Mouse (Mus musculus): ENCODE results near the gene Tmem262. TPM values are rescaled to one million over a fixed set of nuclear protein-coding genes. Genes with fewer than 3 reads are reported as not detected.
A peak's percentile ranks its signal among the peaks of the same experiment; 100 is the strongest.

Tmem262 gene
- polyA plus RNA-seq, 1 experiment from 2014 or later, result not detected

GRCm38 (mm10) chr19:6124898-6125297, 45.1 kb downstream of the Tmem262 start:
- no peak overlapping the region for H3K4me2 ChIP-seq (ENCODE audit: low read depth, low read length)
- H3K36me3 ChIP-seq (ENCODE audit: control insufficient read depth, insufficient read depth), result peaks cover 6% of the 10 kb centered on the region; the same call in 1 of the 2 replicates
- H3K9ac ChIP-seq (ENCODE audit: low read depth, low read length), result no peak overlapping the region
- WGBS (ENCODE audit: insufficient replicate concordance), result 61% methylated on average over 2 of the region's 2 CpGs
- no peaks in the 10 kb centered on the region for H3K27me3 ChIP-seq (ENCODE audit: control insufficient read depth, insufficient read depth, low read depth, low read length)
- no peak overlapping the region for H3K4me3 ChIP-seq (ENCODE audit: low read depth, low read length)
- no peak overlapping the region for H3K27ac ChIP-seq (ENCODE audit: low read length)
- peaks cover 28% of the 10 kb centered on the region for H3K4me1 ChIP-seq (ENCODE audit: control insufficient read depth, low read depth, low read length)
- no peak for ATAC-seq (ENCODE audit: low read depth)
- H3K9me3 ChIP-seq (replicated peaks; ENCODE audit: control insufficient read depth, low read length), result no peaks in the 10 kb centered on the region

GRCm38 (mm10) chr19:6126289-6126688, 46.5 kb downstream of the Tmem262 start:
- Histone ChIP-seq H3K36me3 (ENCODE audit: control insufficient read depth, insufficient read depth) (no peaks in the 10 kb centered on the region), H3K4me3 (ENCODE audit: low read depth, low read length) (peak overlapping the region; percentile 73), H3K9ac (ENCODE audit: low read depth, low read length) (peak overlapping the region; percentile 28), H3K4me2 (ENCODE audit: low read depth, low read length) (peak overlapping the region; percentile 70), H3K27me3 (ENCODE audit: control insufficient read depth, insufficient read depth, low read depth, low read length) (no peaks in the 10 kb centered on the region), H3K27ac (ENCODE audit: low read length) (peak overlapping the region; percentile 97), H3K9me3 (replicated peaks; ENCODE audit: control insufficient read depth, low read length) (no peaks in the 10 kb centered on the region), H3K4me1 (ENCODE audit: control insufficient read depth, low read depth, low read length) (peaks cover 42% of the 10 kb centered on the region)
- no peak for ATAC-seq (ENCODE audit: low read depth)
- WGBS (ENCODE audit: insufficient replicate concordance), result 17% methylated on average over 4 of the region's 4 CpGs

GRCm38 (mm10) chr19:6126789-6127580, 47.2 kb downstream of the Tmem262 start:
- H3K27ac ChIP-seq (ENCODE audit: low read length), result peak overlapping the region; percentile 97
- H3K4me2 ChIP-seq (ENCODE audit: low read depth, low read length), result peak overlapping the region; percentile 70
- WGBS (ENCODE audit: insufficient replicate concordance), result 57% methylated on average over 10 of the region's 10 CpGs
- no peaks in the 10 kb centered on the region for H3K36me3 ChIP-seq (ENCODE audit: control insufficient read depth, insufficient read depth)
- H3K9me3 ChIP-seq (replicated peaks; ENCODE audit: control insufficient read depth, low read length), result no peaks in the 10 kb centered on the region
- peak overlapping the region; percentile 82 for H3K9ac ChIP-seq (ENCODE audit: low read depth, low read length)
- ATAC-seq (ENCODE audit: low read depth), result no peak
- H3K4me1 ChIP-seq (ENCODE audit: control insufficient read depth, low read depth, low read length), result peaks cover 49% of the 10 kb centered on the region
- H3K27me3 ChIP-seq (ENCODE audit: control insufficient read depth, insufficient read depth, low read depth, low read length), result no peaks in the 10 kb centered on the region
- peak overlapping the region; percentile 73 for H3K4me3 ChIP-seq (ENCODE audit: low read depth, low read length)

GRCm38 (mm10) chr19:6127760-6128341, 48.0 kb downstream of the Tmem262 start, which contains the start of gene Snx15:
Snx15 (minus strand) TSS chr19:6128304.
- under 1% methylated on average over 32 of the region's 32 CpGs for WGBS (ENCODE audit: insufficient replicate concordance)
- H3K4me3 ChIP-seq (ENCODE audit: low read depth, low read length), result peak within 1 kb of the TSS; percentile 73
- H3K9ac ChIP-seq (ENCODE audit: low read depth, low read length), result peak within 1 kb of the TSS; percentile 82
- peak within 1 kb of the TSS; percentile 70 for H3K4me2 ChIP-seq (ENCODE audit: low read depth, low read length)
- H3K9me3 ChIP-seq (replicated peaks; ENCODE audit: control insufficient read depth, low read length), result no peaks in the 10 kb centered on the region
- peak within 1 kb of the TSS; percentile 97 for H3K27ac ChIP-seq (ENCODE audit: low read length)
- ATAC-seq (ENCODE audit: low read depth), result peak; percentile 86
- no peaks in the 10 kb centered on the region for H3K36me3 ChIP-seq (ENCODE audit: control insufficient read depth, insufficient read depth)
- H3K27me3 ChIP-seq (ENCODE audit: control insufficient read depth, insufficient read depth, low read depth, low read length), result no peaks in the 10 kb centered on the region
- peaks cover 56% of the 10 kb centered on the region for H3K4me1 ChIP-seq (ENCODE audit: control insufficient read depth, low read depth, low read length)

Small RNAs within 50 kb of the gene (microRNA-seq; reads per million reads assigned to microRNA genes)
- 0.74 reads per million for gene Mir6988

Other genes starting within 250 kb of the Tmem262 start
- 13.9 and 14.0 TPM in 2 replicates for gene Frmd8, start 204.8 kb upstream of the Tmem262 start, polyA plus RNA-seq (2015; fragmentation: Nextera tagmentation; extraction: Ambion mirVana)
- gene Slc25a45, start 202.2 kb upstream of the Tmem262 start, polyA plus RNA-seq (2015; fragmentation: Nextera tagmentation; extraction: Ambion mirVana), result 6.3 and 6.9 TPM in 2 replicates
- 2.3 and 2.6 TPM in 2 replicates for gene Tigd3, start 185.9 kb upstream of the Tmem262 start, polyA plus RNA-seq (2015; fragmentation: Nextera tagmentation; extraction: Ambion mirVana)
- gene Dpf2, start 167.0 kb upstream of the Tmem262 start, polyA plus RNA-seq (2015; fragmentation: Nextera tagmentation; extraction: Ambion mirVana), result 48.4 and 52.8 TPM in 2 replicates
- gene Cdc42ep2, start 155.2 kb upstream of the Tmem262 start, polyA plus RNA-seq (2015; fragmentation: Nextera tagmentation; extraction: Ambion mirVana), result 2.9 and 3.6 TPM in 2 replicates
- gene Pola2, start 115.8 kb upstream of the Tmem262 start, polyA plus RNA-seq (2015; fragmentation: Nextera tagmentation; extraction: Ambion mirVana), result 47.2 and 48.6 TPM in 2 replicates
- 0.06 TPM in 2 replicates for gene Slc22a20, start 93.9 kb upstream of the Tmem262 start, polyA plus RNA-seq (2015; fragmentation: Nextera tagmentation; extraction: Ambion mirVana)
- 22.2 and 23.4 TPM in 2 replicates for gene Capn1, start 64.1 kb upstream of the Tmem262 start, polyA plus RNA-seq (2015; fragmentation: Nextera tagmentation; extraction: Ambion mirVana)
- gene Syvn1, start 33.5 kb upstream of the Tmem262 start, polyA plus RNA-seq (2015; fragmentation: Nextera tagmentation; extraction: Ambion mirVana), result 14.4 and 19.0 TPM in 2 replicates
- gene Mrpl49, start 22.2 kb upstream of the Tmem262 start, polyA plus RNA-seq (2015; fragmentation: Nextera tagmentation; extraction: Ambion mirVana), result 37.4 and 38.5 TPM in 2 replicates
- gene Fau, start 22.2 kb upstream of the Tmem262 start, polyA plus RNA-seq (2015; fragmentation: Nextera tagmentation; extraction: Ambion mirVana), result 440 and 454 TPM in 2 replicates
- gene Znhit2, start 18.8 kb upstream of the Tmem262 start, polyA plus RNA-seq (2015; fragmentation: Nextera tagmentation; extraction: Ambion mirVana), result 15.3 and 17.7 TPM in 2 replicates
- gene Tm7sf2, start 11.7 kb upstream of the Tmem262 start, polyA plus RNA-seq (2015; fragmentation: Nextera tagmentation; extraction: Ambion mirVana), result 48.0 and 53.7 TPM in 2 replicates
- gene Vps51, start 2.8 kb upstream of the Tmem262 start, polyA plus RNA-seq (2015; fragmentation: Nextera tagmentation; extraction: Ambion mirVana), result 27.8 and 28.9 TPM in 2 replicates
- 0.38 and 0.41 TPM in 2 replicates for gene Gm28374, start 2.2 kb downstream of the Tmem262 start, polyA plus RNA-seq (2015; fragmentation: Nextera tagmentation; extraction: Ambion mirVana)
- gene Zfpl1, start 4.9 kb downstream of the Tmem262 start, polyA plus RNA-seq (2015; fragmentation: Nextera tagmentation; extraction: Ambion mirVana), result 19.2 and 21.8 TPM in 2 replicates
- gene Cdca5, start 5.0 kb downstream of the Tmem262 start, polyA plus RNA-seq (2015; fragmentation: Nextera tagmentation; extraction: Ambion mirVana), result 28.9 and 32.5 TPM in 2 replicates
- gene AC131692.1, start 14.4 kb downstream of the Tmem262 start, polyA plus RNA-seq (2015; fragmentation: Nextera tagmentation; extraction: Ambion mirVana), result 0.20 and 0.48 TPM in 2 replicates
- gene Naaladl1, start 25.7 kb downstream of the Tmem262 start, polyA plus RNA-seq (2015; fragmentation: Nextera tagmentation; extraction: Ambion mirVana), result 2.5 TPM in 2 replicates
- gene Sac3d1, start 38.6 kb downstream of the Tmem262 start, polyA plus RNA-seq (2015; fragmentation: Nextera tagmentation; extraction: Ambion mirVana), result 16.5 and 16.8 TPM in 2 replicates
- gene Snx15, start 48.3 kb downstream of the Tmem262 start, polyA plus RNA-seq (2015; fragmentation: Nextera tagmentation; extraction: Ambion mirVana), result 54.8 and 61.2 TPM in 2 replicates
- gene Batf2, start 61.0 kb downstream of the Tmem262 start, polyA plus RNA-seq (2015; fragmentation: Nextera tagmentation; extraction: Ambion mirVana), result 0.09 and 0.66 TPM in 2 replicates
- gene Arl2, start 61.5 kb downstream of the Tmem262 start, polyA plus RNA-seq (2015; fragmentation: Nextera tagmentation; extraction: Ambion mirVana), result 23.5 and 25.1 TPM in 2 replicates
- gene Majin, start 104.4 kb downstream of the Tmem262 start, polyA plus RNA-seq (2015; fragmentation: Nextera tagmentation; extraction: Ambion mirVana), result not detected in 2 replicates
- gene Gpha2, start 146.3 kb downstream of the Tmem262 start, polyA plus RNA-seq (2015; fragmentation: Nextera tagmentation; extraction: Ambion mirVana), result not detected in 2 replicates
- 3.5 and 3.7 TPM in 2 replicates for gene Ppp2r5b, start 155.8 kb downstream of the Tmem262 start, polyA plus RNA-seq (2015; fragmentation: Nextera tagmentation; extraction: Ambion mirVana)
- gene Atg2a, start 161.6 kb downstream of the Tmem262 start, polyA plus RNA-seq (2015; fragmentation: Nextera tagmentation; extraction: Ambion mirVana), result 4.9 and 6.1 TPM in 2 replicates
- 62.1 and 68.6 TPM in 2 replicates for gene Ehd1, start 196.7 kb downstream of the Tmem262 start, polyA plus RNA-seq (2015; fragmentation: Nextera tagmentation; extraction: Ambion mirVana)
- gene Cdc42bpg, start 226.4 kb downstream of the Tmem262 start, polyA plus RNA-seq (2015; fragmentation: Nextera tagmentation; extraction: Ambion mirVana), result 0.34 and 0.40 TPM in 2 replicates

Data from liver, embryonic 16.5 days (tissue).